Mouse (Mus musculus) MEL (cell line): Measurements from ENCODE around the gene Ublcp1.
A peak's percentile ranks its signal among the peaks of the same experiment; 100 is the strongest.

ENCODE experiments used
- CTCF ChIP-seq, 3 experiments: IDR thresholded peaks in 2 of 3; conservative IDR thresholded peaks in 1 of 3; 2 replicates each; pipeline ENCODE4 v1.5.1; 2011 to 2012; ENCODE audit warnings: low read length in 3 of 3, low read depth in 2 of 3, mild to moderate bottlenecking in 2 of 3, improper control_type of control experiment in 1 of 3, inconsistent platforms in 1 of 3, mixed read lengths in 1 of 3, moderate library complexity in 1 of 3; ENCODE audit not compliant: control insufficient read depth in 1 of 3, insufficient read depth in 1 of 3, poor library complexity in 1 of 3, severe bottlenecking in 1 of 3
- MAZ ChIP-seq: IDR thresholded peaks from 2 replicates; pipeline ENCODE4 v1.6.1; 2012; ENCODE audit warnings: low read depth, mild to moderate bottlenecking, inconsistent platforms, low read length, improper control_type of control experiment
- UBTF ChIP-seq: IDR thresholded peaks from 2 replicates; pipeline ENCODE4 v1.6.1; 2012; ENCODE audit warnings: low read depth, mild to moderate bottlenecking, inconsistent platforms, low read length, improper control_type of control experiment, moderate library complexity, borderline replicate concordance; ENCODE audit not compliant: insufficient read depth
- ZMIZ1 ChIP-seq: IDR thresholded peaks from 2 replicates; pipeline ENCODE4 v1.6.1; 2012; ENCODE audit warnings: low read depth, mild to moderate bottlenecking, inconsistent platforms, low read length, improper control_type of control experiment, moderate library complexity
- ZNF384 ChIP-seq: IDR thresholded peaks from 2 replicates; pipeline ENCODE4 v1.6.1; 2012; ENCODE audit warnings: low read depth, mild to moderate bottlenecking, inconsistent platforms, low read length, improper control_type of control experiment

DNA sequence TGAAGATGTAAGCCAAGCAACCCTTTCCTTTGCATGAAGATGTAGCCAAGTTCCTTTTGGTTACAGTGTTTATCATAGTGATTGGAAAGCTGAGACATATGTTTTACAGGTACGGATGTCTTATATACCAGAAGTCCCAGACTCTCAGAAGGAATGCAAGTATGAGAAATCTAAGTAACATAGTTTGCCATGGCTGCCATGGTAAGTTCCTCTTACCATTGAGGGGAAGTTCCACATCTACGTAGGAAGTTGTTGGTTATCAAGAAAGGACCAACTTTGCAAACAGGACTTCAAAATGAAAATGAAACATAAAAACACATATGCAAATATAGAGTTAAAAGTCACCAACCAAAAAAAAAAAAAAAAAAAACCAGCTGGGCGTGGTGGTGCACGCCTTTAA lies 8.1 kb upstream of the Ublcp1 start:
- TF ChIP-seq ZMIZ1: no peak
- TF ChIP-seq ZNF384: peak; percentile 49
- no peak for TF ChIP-seq CTCF (IDR thresholded peaks at IDR 0.05 in 2 of 3, conservative IDR thresholded peaks at IDR 0.05 in 1 of 3; ENCODE audit: control insufficient read depth in 1 of 3, insufficient read depth in 1 of 3, low read depth in 2 of 3, low read length in 3 of 3, poor library complexity in 1 of 3, severe bottlenecking in 1 of 3)
- TF ChIP-seq UBTF: no peak
- no peak for TF ChIP-seq MAZ
